Mouse (Mus musculus) urinary bladder, postnatal 14 days (tissue): Measurements from ENCODE around the gene Gmpr.
A peak's percentile ranks its signal among the peaks of the same experiment; 100 is the strongest.

Experiments used
- DNase-seq: peaks from one replicate; pipeline ENCODE4 v3.0.0; 2021; ENCODE audit warnings: low spot score

Gmpr gene

GRCm38 (mm10) chr13:45538532-45539204 lies 31.4 kb downstream of the Gmpr start:
- DNase-seq = peak; percentile 66

GRCm38 (mm10) chr13:45539205-45539568 lies 31.9 kb downstream of the Gmpr start:
- peak; percentile 80 for DNase-seq

DNA sequence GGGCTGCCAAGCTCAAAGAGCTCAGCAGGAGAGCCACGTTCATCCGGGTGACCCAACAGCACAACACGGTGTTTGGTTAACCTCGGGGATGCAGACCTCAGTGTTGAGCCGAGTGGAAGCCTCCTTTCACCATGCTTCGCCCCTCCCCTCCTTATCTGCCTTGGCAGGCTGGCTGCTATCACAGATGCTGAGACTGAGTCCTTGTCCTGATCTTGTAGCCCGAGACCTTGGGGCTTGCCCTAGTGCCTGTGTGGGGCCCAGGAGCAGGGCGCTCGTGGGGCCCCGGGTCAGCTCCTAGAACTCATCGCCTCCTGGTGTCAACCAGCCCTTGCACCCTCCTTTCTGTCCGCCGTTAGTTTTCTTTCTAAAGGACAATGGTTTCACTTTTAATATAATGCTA lies 38.7 kb downstream of the Gmpr start:
- no peak for DNase-seq

- DNase-seq = no peak
Observed at GRCm38 (mm10) chr13:45546946-45547345, 39.7 kb downstream of the Gmpr start.

- no peak for DNase-seq
Observed at GRCm38 (mm10) chr13:45547549-45547948, 40.3 kb downstream of the Gmpr start.

GRCm38 (mm10) chr13:45553674-45554073 lies 46.4 kb downstream of the Gmpr start:
- DNase-seq = no peak

DNA sequence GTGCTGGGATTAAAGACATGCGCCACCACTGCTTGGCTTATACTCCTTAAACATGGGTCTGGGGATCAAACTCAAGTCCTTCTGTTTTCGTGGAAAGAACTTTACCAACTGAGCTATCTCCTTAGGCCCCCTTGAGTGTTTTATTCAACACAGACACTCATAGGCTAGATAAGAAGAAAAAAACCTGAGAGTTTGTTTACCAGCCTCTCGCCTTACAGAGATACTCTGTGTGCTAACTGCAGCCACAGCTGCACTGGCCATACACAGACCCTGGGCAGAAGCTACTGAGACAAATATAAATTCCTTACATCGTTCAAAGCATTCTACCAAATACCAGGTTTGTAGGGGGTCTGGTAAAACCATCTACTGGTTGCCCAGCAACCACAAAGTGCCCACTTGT lies 51.1 kb downstream of the Gmpr start:
- DNase-seq = no peak

DNA sequence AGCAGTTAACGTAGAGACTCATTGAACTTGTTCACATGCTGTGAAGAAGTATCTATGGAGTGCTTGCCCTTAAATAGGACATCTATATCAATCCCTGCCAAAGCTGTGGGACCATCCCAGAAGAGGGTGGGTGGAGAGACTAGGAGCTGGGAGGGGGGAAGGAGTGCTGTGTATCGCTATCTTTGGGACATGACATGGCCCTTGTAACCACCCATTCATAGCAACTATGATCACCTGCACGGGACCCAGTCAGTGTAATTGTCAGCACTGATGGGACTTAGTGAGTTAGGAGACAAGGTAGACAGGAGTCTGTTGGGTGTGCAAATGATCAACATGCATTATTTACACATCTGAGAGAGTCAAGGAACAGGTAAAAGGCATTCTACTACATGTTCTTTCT lies 52.0 kb downstream of the Gmpr start:
- no peak for DNase-seq

DNA sequence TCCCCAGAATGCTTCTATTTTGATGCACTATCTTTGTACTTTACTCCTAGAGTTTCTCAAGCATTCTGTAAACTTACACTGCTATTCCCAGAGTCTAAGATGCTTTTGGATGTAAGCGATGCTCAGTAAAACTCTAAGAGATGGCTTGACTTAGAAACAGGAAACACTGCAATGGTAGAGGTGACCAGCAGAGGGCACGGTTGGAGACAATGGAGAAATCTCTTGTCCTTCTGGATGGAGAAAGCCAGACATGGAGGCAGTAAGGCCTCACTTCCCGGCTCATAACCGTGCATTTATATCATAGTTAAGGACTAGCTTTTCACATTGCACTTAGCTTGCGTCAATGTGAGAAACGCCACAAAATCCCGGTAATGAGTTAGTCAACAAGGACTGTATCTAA lies 53.3 kb downstream of the Gmpr start:
- no peak for DNase-seq

DNA sequence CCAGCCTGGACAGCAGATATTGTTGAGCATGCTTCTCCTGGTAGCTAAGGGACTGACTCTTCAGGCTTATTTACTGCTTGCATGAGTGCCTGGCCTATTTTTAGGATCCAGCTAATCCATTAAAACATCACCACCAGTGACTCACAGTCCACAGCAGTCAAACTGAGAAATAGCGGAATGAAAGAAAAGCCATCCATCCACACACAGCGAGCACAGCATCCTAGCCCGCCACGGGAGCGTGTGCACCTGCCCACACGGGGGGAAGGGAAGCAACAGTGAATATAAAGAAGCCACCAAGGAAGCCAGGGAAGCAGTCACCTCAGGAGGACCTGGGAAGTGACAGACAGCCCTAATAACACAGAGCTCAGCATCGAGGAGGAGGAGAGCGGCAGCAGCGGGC lies 54.8 kb downstream of the Gmpr start:
- DNase-seq = no peak

- no peak for DNase-seq
Observed at GRCm38 (mm10) chr13:45564946-45565345, 57.7 kb downstream of the Gmpr start.

DNA sequence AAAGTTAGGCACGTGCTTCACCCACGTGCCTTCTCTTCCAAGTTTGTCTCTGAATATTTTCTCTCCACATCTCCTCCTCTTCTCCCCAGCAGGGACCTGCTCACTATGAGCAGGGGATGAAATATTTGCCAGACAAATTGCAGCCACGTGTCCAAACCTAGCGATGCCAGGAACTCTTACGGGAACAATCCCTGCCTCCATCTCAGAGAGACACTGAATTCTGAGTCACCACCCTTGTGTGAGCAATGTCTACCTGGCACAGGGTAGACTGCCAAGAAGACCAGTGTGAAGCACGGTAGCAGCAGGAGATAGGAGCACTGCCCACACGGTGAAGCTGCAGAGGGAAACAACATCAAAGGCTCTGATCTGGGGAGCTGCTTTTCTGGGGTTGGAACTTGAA lies 62.7 kb downstream of the Gmpr start:
- DNase-seq = peak; percentile 20

DNA sequence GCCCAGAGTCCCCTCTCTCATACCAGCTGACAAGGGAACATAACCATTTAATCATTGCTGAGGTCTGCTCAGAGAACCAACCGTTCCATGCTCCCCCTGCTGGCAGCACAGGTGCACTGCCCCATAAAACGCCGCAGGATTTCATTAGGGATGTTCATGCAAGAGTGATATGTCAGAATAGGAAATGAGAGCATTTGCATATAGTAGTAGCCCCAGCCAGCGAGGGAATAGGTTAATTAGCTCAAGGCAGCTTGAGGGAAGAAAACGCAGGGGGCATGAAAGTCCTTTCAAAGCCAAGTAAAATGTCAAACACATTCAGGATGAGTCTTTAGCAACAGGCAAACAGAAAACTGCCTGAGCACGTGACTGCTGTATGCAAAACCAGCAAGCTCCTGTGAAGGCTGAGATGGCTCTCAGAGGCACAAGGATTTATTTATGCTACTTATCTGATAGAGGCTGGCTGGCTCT lies 64.6 kb downstream of the Gmpr start:
- peak; percentile 78 for DNase-seq

GRCm38 (mm10) chr13:45572768-45573167 lies 65.5 kb downstream of the Gmpr start:
- DNase-seq = peak; percentile 70

DNA sequence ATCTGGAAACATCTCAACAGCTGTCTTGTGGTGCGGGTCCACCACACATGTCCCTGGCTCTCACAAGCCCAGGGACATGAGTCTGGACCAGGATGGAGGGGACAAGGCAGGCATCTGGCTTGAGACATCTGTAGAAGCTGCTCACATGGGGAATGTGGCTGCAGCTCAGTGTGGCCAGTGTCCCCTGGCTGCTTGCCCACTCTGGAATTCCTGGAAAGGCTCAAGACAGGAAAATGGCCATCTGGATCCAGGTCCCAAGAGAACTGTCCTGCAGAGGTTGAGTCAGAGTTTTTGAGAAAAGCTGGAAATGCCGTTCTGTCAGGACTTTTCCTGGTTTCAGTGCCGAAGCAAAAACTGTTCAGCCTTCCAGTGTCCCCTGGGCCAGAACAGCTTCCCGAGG lies 68.9 kb downstream of the Gmpr start:
- DNase-seq = peak; percentile 73

DNA sequence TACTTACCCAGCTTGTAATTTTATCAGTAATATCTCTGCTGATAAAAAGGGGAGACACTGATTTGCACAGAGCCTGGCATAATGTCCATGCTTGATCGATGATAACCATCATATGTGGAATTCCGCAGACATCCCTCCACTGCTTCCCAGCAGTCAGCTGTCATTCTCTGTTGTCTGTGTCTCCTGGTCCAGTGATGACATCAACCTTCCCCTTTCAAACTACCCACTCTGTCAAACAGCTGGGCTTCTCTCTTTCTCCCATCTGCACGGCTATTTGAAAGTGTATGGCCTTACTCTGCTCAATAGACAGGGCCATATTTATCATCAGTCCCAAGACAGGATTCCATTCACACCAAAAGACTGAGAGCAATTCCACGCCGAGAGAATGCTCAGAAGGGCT lies 70.1 kb downstream of the Gmpr start:
- DNase-seq = no peak

DNA sequence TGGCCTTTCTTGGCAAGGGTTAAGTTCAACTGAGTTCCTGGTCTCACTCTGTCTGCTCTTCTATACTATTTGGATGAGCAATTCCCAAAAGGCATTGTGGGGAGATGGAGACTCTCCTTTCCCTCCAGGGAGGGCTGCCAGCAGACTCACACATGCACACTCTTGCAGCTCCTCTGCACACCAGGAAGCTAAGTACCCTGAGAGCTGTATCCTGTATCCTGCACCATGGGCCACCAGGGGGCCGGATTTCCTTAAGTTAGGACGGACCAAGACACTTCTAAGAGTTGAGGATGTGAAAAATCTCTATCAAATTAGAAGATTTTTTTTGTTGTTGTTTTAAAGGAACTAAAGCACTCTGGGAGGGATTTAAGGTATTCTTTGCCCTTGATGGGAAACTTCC lies 70.5 kb downstream of the Gmpr start:
- no peak for DNase-seq

DNA sequence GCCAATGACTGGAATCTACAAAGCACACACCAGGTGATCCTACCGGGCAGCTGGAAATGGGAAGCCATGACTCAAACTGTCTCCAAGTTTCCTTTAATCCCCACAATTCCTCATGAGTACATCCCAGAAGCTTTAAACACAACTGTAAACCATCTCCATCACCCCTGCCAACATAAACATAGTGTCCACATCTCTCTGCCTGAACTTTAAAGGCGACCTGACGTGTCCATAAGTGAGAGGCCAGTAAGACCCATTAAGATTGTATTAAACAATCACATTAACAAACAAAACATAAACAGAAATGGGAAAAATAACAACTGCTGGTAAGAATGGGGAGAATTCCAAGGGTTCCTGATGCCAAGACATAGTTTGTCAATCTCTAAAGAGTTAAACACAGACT lies 72.5 kb downstream of the Gmpr start:
- DNase-seq = no peak

DNA sequence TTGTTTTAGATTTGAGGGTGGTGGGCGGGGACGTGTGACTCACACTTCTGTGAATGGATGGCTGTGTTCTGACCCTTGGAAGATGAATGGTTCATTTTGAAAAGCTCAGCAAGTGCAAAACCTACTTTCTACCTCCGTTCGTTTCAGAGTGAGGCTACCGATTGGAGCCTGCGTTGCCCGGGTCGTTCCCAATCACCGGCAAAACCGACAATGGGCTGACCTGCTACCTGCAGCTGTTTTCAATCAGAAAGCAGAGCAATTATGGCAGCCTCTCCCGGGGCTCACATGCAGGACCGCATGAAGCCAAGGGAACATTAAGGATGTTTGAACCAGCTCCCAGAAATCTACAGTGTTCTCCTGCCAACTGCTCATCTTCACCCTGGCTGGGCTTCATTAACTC lies 75.0 kb downstream of the Gmpr start:
- peak; percentile 26 for DNase-seq

DNA sequence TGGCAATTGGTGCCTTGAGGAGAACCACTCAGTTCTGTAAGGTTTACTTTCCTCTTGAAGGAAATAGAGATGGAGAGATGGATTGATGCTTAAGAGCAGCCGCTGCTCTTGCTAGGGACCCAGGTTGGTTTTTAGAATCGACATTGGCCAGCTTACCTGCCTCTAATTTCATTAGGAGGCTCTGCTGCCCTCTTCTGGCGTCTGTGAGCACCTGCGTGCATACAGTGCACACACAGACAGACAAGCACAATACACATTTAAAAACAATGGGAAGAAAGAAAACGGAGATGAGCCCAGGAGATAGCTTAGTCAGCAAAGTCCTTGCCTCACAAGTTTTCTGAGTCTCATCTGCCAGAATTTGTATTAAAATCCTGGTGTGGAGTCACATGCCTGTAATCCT lies 75.8 kb downstream of the Gmpr start:
- no peak for DNase-seq

GRCm38 (mm10) chr13:45590898-45591297 lies 83.7 kb downstream of the Gmpr start:
- no peak for DNase-seq

- no peak for DNase-seq
Observed at GRCm38 (mm10) chr13:45593914-45594313, 86.7 kb downstream of the Gmpr start.

- DNase-seq = no peak
Observed at GRCm38 (mm10) chr13:45595416-45595815, 88.2 kb downstream of the Gmpr start.

DNA sequence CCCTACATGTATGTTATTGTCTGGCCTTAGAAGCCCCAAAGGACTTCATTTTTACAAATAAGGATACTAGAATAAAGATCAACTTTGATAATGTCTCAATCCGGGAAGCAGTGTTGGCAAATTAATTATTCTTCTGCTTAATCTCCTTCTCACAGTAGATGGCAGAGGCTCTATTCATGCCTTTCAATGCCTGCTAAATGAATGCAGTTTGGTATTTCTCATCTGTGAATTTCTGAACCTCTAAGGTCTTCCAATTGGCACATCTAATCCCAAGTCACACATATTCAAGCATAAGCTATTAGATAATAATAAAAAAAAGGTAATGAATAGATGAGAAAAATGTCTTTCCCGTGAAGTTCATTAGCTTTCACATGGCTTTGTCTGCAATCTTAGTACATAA lies 92.6 kb downstream of the Gmpr start:
- no peak for DNase-seq

DNA sequence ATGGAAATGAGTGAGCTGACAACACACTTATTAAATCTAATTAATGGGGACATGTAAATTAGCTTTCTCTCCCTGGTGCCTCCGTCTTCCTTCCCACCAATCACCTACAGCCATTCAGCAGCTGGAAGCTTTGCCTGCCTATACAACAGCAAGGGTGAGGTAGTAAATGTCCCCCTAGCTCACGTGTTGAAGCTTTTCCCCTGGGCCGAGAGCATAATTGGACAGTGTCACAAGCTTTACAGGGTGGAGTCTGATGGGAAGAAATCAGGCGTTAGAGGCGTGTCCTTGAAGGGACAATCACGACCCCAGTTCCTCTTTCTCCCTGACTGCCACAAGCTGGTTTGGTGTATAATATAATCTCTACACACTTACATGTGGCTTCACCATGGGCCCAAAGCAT lies 93.2 kb downstream of the Gmpr start:
- no peak for DNase-seq
